Mouse (Mus musculus): ENCODE measurements around the gene Trmt5.

Gene Trmt5

DNA sequence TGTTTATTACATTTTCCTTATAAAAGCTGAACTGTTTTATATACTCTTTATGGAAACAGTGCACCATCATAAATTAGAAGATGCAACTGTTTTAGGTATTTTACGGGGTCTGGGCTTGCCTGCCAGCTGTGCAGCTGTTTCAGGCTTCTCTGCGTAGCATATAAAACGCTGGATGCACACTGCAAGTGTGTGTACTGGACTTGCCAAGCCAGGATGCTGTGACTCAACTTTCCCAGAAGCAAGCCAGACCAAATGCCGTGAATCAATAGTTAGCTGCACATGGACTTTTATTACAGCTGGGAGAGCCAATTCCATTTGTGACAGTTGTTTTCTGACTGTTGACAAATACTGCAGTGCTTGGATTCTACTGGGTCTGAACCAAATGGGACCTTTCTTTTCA, 16.6 kb downstream of the Trmt5 start:
- DNase-seq (ENCODE audit: low read depth, low spot score), result peak; percentile 14

DNA sequence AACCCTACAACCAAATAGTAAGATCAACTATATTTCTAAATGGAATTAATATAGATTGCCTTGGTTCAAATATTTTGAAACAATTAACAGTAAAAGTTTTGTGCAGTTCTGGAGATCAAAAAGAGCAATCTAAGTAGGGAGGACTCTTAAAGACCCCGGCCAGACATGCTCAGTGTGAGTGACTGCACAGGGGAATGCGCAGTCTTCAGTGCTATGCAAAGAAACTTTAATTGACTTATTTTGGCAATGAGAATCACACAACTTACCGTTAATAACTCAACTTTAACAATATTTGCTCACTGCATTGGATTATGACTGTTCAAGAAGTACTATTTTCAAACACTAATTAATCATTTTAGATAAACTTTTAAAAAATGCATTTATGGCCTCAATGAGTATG, 17.0 kb downstream of the Trmt5 start:
- no peak for DNase-seq (ENCODE audit: low read depth, low spot score)

DNA sequence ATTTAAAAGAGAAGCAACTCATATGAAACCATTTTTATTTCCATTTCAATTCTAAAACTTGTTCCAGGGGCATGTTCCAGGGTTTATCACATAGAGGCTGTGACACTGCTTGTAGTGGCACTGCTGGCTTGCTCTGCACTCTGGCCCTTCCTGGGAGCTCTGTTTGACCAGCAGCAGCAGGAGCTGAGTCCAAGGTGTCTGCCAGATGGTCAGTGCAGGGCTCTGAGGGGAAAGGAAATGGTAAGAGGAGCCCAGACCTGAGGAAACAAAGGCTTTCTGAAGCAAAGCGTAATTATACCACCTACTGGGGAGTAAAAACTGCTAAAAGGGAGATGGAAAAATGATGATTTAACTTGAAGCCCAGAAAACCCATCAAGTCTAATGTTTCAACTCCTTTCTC, 18.0 kb downstream of the Trmt5 start:
- DNase-seq (ENCODE audit: low read depth, low spot score), result no peak

DNA sequence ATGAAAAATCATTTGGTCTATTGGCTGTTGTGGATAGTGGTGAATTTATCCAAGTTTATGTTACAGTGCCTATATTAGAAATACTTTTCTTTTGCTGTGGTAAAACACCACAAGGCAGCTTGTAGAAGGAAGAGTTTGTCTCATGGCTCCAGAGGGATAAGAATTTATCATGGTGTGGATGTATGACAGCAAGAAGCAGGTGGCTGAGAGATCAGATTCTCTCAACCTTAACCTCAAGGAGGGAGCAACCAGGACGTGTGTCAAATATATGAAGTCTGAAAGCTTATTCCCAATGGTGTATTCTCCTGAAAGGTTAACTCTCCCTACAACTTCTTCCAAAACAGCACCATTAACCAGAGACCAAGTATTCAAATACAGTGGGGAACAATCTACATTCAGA, 19.9 kb downstream of the Trmt5 start:
- no peak for DNase-seq (ENCODE audit: low read depth, low spot score)

DNA sequence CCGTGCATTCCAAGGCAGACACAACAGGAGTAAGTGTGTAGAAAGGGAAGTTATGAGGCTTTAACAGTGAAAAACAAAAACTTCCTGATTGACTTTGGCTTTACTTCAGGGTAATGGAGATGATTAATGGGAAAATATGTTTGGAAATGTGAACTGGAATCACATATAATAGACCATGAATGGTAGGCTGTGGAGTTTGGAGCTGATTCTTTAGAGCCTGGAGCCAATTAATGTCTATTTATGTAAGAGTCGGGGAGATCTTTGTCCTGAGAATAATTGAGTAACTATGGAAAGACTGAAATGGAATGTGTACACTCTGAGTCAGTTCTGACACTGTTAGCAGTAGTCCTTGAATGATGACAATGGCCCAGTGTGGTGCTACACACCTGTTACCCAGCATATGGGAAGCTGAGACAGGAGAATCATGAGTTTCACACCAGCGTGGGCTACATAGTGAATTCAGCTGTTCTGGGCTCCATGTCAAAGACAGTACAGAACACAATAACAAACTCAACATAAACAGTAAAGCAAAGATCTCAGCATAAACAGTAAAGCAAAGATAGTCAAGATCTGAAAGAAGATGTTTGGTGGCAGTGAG, 21.0 kb downstream of the Trmt5 start:
- no peak for DNase-seq (ENCODE audit: low read depth, low spot score)

DNA sequence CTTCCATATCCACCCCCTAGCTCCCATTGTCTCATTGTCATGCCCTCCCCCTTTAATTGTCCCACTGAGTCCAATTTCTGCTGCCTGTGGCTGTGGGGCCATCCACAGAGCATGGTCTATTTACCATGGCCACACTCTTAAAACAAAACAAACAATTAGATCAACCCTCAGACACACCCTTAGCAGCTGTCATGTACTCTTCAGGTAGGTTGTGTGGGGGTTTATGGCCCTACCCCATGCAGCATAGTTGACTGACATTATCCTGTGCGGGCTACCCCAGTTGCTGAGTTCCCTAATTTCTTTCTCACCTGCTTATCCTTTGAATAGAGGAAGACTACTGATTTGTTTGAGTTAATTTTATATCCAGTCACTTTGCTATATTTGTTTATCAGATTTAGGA, 26.2 kb downstream of the Trmt5 start:
- no peak for DNase-seq (ENCODE audit: low read depth, low spot score)

DNA sequence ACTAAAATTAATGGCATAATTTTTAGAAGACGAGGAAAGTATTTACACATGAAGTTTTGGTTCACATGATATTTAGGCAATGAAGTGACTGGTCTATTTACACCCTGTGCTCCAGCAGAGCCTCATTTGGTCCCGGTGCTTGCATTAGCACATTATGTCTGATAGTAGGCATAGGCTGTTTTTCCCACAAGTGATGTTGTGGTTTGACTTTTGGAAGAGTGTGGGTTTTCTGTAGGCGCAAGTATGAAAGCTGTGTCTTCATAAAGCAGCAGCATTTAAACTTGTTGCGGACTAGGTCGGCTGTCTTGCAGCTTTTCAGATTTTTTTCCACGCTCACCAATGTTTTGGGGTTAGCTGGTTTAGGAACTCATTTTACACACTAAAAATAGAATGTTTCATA, 27.2 kb downstream of the Trmt5 start:
- no peak for DNase-seq (ENCODE audit: low read depth, low spot score)

DNA sequence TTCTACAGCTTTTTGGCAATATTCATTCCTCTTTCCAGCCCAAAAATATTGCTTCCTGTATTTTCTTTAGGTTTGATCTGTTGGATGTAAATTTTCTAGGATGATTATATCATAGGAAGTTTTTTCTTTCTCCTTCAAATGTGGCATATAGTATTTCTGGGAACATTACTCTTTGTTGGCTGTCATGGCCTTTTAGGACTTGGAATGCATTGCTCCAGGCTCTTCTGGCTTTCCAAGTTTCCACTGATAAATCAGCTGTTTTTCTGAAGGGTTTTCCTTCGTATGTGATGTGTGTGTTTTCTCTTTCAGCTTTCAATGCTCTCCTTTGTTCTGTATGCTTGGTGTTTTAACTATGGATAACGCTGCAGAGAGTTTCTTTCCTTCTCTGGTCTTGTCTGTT, 31.5 kb downstream of the Trmt5 start:
- DNase-seq (ENCODE audit: low read depth, low spot score), result peak; percentile 36

DNA sequence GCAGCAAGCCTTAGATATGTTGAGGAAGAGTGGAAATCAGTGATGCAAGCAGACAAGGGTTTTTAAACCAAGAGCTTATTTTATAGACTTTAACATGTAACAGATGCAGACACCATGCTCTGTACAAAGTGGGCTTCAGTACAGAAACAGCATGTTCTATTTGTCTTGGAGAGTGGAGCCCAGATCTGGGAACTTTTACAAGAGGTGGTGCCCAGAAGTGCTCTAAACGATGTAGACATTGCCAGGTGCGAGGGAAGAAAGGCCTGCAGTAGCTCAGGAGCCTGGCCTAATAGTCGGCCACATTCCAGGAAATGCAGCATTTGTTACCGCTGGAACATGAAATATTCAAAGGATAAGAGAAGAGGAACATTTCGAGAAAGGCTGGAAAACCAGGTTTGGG, 40.8 kb downstream of the Trmt5 start:
- DNase-seq (ENCODE audit: low read depth, low spot score), result no peak

DNA sequence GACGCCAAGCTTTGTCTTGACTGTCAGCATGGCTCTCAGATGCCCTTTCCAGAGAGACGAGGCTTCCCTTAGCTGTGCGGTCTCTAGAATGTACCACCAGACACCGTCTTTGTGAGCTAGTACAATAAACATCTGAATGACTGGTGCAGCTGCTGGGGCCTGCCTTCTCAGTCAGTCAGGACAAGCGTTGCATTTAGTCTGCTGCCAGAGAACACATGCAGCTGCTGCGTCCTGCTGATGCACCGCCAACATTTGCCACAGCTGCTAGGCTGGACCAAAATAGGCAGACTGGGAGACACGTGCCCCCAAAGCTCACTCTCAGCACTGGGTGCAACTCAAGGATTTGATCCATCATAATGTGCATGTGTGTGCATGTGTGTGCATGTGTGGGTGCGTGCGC, 44.5 kb downstream of the Trmt5 start:
- DNase-seq (ENCODE audit: low read depth, low spot score), result no peak

DNA sequence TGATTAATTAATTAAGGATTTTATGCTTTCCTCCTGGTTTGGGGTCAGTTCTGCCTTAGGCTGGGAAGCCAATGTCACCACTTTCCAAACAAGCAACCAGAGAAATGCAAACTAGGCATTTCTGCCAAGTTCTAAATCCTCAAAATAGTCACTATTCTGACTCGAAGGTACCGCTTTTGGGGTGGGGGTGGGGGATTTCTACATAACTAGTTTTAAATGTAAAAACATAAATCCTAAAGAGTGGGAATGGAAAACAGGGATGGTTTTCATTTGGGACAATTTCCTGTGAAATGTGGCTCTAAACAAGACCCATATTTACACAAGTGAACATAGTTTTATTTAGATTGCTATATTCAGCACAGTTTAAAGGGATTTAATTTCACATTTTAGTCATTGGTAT, 53.9 kb downstream of the Trmt5 start:
- DNase-seq (ENCODE audit: low read depth, low spot score), result no peak

DNA sequence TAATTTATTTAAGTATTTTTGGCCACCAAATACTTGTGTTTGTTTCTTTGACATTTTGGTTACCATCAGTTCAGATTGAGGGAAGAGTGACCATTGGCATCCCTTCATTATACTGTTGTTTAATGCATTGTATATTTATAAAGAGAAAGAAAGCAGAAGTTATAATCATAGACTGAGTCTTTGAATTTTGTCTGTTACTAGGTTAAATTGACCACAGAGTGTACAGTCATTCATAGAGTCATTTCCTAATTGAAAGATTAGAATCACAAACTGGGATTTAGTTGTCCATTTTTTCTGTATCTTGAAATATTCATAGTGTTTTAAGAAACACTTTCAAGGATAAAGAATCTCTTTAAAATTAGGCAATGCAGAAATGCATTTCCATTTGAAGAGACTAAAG, 55.0 kb downstream of the Trmt5 start:
- no peak for DNase-seq (ENCODE audit: low read depth, low spot score)

DNA sequence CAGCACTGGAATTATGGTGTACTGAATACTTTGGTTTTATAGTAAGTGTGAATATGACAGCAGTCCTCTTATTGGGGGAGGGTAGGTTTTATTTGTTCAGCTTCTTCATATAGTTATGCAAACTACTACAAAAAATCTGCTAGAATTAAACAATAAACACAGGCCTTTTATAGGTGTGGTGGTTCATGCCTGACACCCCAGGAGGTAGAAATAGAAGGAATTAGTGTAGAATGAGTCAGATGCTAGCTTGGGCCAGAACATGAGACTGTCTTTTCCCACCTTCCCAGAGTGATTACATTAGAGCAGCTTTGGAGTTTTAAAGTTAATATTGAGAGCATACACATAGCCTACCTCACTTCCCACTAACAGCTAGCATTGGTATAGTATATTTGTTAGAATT, 56.3 kb downstream of the Trmt5 start:
- DNase-seq (ENCODE audit: low read depth, low spot score), result peak; percentile 40
